Mouse (Mus musculus): ENCODE measurements around the gene Fgf2. TPM values are rescaled to one million over a fixed set of nuclear protein-coding genes. Genes with fewer than 3 reads are reported as not detected.
A peak's percentile ranks its signal among the peaks of the same experiment; 100 is the strongest.

Gene Fgf2
- total RNA-seq, 2 experiments from 2014 or later: 4.6 to 5.2 TPM

GRCm38 (mm10) chr3:37414413-37414960, 66.3 kb downstream of the Fgf2 start:
- peak; percentile 85 for DNase-seq

GRCm38 (mm10) chr3:37418341-37418740, 70.2 kb downstream of the Fgf2 start:
- no peak for DNase-seq

- no peak for DNase-seq
Observed at GRCm38 (mm10) chr3:37418961-37419457, 70.9 kb downstream of the Fgf2 start.

GRCm38 (mm10) chr3:37419458-37419991, 71.4 kb downstream of the Fgf2 start, which contains the start of gene Spata5:
TSS of gene Spata5 (plus strand) at chr3:37419896.
- peak; percentile 98 for DNase-seq

GRCm38 (mm10) chr3:37420072-37420471, 71.9 kb downstream of the Fgf2 start, which contains the start of gene Nudt6:
TSS of gene Nudt6 (minus strand) at chr3:37420211.
- peak; percentile 96 for DNase-seq

- peak; percentile 60 for DNase-seq
Observed at GRCm38 (mm10) chr3:37420641-37421040, 72.5 kb downstream of the Fgf2 start.

- DNase-seq: no peak
Observed at GRCm38 (mm10) chr3:37421179-37421578, 73.0 kb downstream of the Fgf2 start.

- DNase-seq: no peak
Observed at GRCm38 (mm10) chr3:37426069-37426468, 77.9 kb downstream of the Fgf2 start.

GRCm38 (mm10) chr3:37430359-37430758, 82.2 kb downstream of the Fgf2 start:
- no peak for DNase-seq

- DNase-seq: no peak
Observed at GRCm38 (mm10) chr3:37439770-37440169, 91.6 kb downstream of the Fgf2 start.

- no peak for DNase-seq
Observed at GRCm38 (mm10) chr3:37443409-37443808, 95.3 kb downstream of the Fgf2 start.

- DNase-seq: no peak
Observed at GRCm38 (mm10) chr3:37455992-37456391, 107.8 kb downstream of the Fgf2 start.

Other genes starting within 250 kb of the Fgf2 start
- gene Il2, start 222.4 kb upstream of the Fgf2 start, total RNA-seq (2021): not detected
- not detected for gene Il21, start 115.7 kb upstream of the Fgf2 start, total RNA-seq (2021)
- 1 to 10 TPM; 2.8 to 5.5 TPM for gene Bbs12, start 35.8 kb upstream of the Fgf2 start, total RNA-seq (2021)
- gene Cetn4, start 35.6 kb upstream of the Fgf2 start, total RNA-seq (2021): 1 to 10 TPM; 3.0 to 3.8 TPM
- 10 to 100 TPM; 21.5 to 27.7 TPM for gene Spata5, start 71.5 kb downstream of the Fgf2 start, total RNA-seq (2021)
- 10 to 100 TPM; 21.7 to 24.9 TPM for gene Nudt6, start 71.9 kb downstream of the Fgf2 start, total RNA-seq (2021)

Data from adrenal gland, postnatal 10 days (tissue).